Mouse (Mus musculus) forebrain, embryonic 16.5 days (tissue): ENCODE measurements around the gene Cyp4f17. TPM values are rescaled to one million over a fixed set of nuclear protein-coding genes. Genes with fewer than 3 reads are reported as not detected.
"Not testable (repeated sequence)": the region's sequence is repeated elsewhere in the genome, so short reads cannot be mapped to it uniquely, and the experiment has no call there.

ENCODE experiments used
- ATAC-seq: fragments of 200-750 bp; cut with Nextera tagmentation; 2 replicates; pipeline ENCODE4 v1.8.0; 2017; ENCODE audit warnings: mild to moderate bottlenecking, moderate library complexity
- H3K27ac ChIP-seq: fragments of 300-500 bp; sonication (generic); 2 replicates; pipeline ENCODE4 v1.5.1; 2014; ENCODE audit warnings: low read length, control low read depth
- H3K27me3 ChIP-seq: fragments of 300-500 bp; sonication (generic); replicated peaks from 2 replicates; pipeline ENCODE4 v1.6.1; 2014; ENCODE audit warnings: low read length; ENCODE audit not compliant: control insufficient read depth, insufficient read depth
- H3K36me3 ChIP-seq: fragments of 300-500 bp; sonication (generic); 2 replicates; pipeline ENCODE4 v1.6.1; 2014; ENCODE audit not compliant: control insufficient read depth, insufficient read depth
- H3K4me1 ChIP-seq: fragments of 300-500 bp; sonication (generic); replicated peaks from 2 replicates; pipeline ENCODE4 v1.6.1; 2014; ENCODE audit warnings: low read length; ENCODE audit not compliant: control insufficient read depth, insufficient read depth
- H3K4me2 ChIP-seq: fragments of 300-500 bp; sonication (generic); 2 replicates; pipeline ENCODE4 v1.6.1; 2014; ENCODE audit warnings: mild to moderate bottlenecking, low read length, control low read depth
- H3K4me3 ChIP-seq: fragments of 300-500 bp; sonication (generic); replicated peaks from 2 replicates; pipeline ENCODE4 v1.5.1; 2014; ENCODE audit warnings: mild to moderate bottlenecking, low read length, control low read depth
- H3K9ac ChIP-seq: fragments of 300-500 bp; sonication (generic); replicated peaks from 2 replicates; pipeline ENCODE4 v1.6.1; 2014; ENCODE audit warnings: low read depth, low read length, control low read depth
- H3K9me3 ChIP-seq: fragments of 300-500 bp; sonication (generic); 2 replicates; pipeline ENCODE4 v1.6.1; 2016; ENCODE audit warnings: low read length; ENCODE audit not compliant: control insufficient read depth
- WGBS: fragments of 180-500 bp; shearing (Covaris S2); extraction: QIAGEN DNeasy Blood & Tissue Kit; methylation state at CpG from one replicate; pipeline ENCODE4 v1.1.7; 2014; 5-methylcytosine and 5-hydroxymethylcytosine counted together
- polyA plus RNA-seq: library from polyadenylated mRNA; unstranded; fragments of >200 nt; fragmentation: Nextera tagmentation; extraction: Ambion mirVana; gene quantifications from 2 replicates; pipeline ENCODE4 v1.2.1, GENCODE M21; 2015

Gene Cyp4f17
- polyA plus RNA-seq, 1 experiment from 2014 or later = 8.9 TPM

- WGBS = 89% methylated on average over 14 of the region's 14 CpGs
- peaks cover 4% of the 10 kb centered on the region; the same call in 1 of the 2 replicates for H3K4me1 ChIP-seq
- H3K9ac ChIP-seq = no peak overlapping the region
- no peaks in the 10 kb centered on the region for H3K36me3 ChIP-seq
- no peaks in the 10 kb centered on the region for H3K9me3 ChIP-seq
- H3K4me2 ChIP-seq = no peak overlapping the region
- no peak overlapping the region for H3K4me3 ChIP-seq
- no peak overlapping the region for H3K27ac ChIP-seq
- no peak for ATAC-seq
- no peaks in the 10 kb centered on the region for H3K27me3 ChIP-seq
Measured at GRCm38 (mm10) chr17:32481766-32482165, 24.1 kb upstream of the Cyp4f17 start.

- 14% methylated on average over 18 of the region's 18 CpGs for WGBS
- no peaks in the 10 kb centered on the region for H3K36me3 ChIP-seq
- no peaks in the 10 kb centered on the region for H3K9me3 ChIP-seq
- H3K27ac ChIP-seq = no peak overlapping the region
- peak; percentile 52 for ATAC-seq
- no peaks in the 10 kb centered on the region for H3K27me3 ChIP-seq
- peak overlapping the region; percentile 48 for H3K4me2 ChIP-seq
- H3K4me3 ChIP-seq = peak overlapping the region; percentile 30
- peaks cover 4% of the 10 kb centered on the region; the same call in 1 of the 2 replicates for H3K4me1 ChIP-seq
- 0 out of 2 replicates have a peak overlapping the region, but pooled peaks have one; percentile 11 for H3K9ac ChIP-seq
Measured at GRCm38 (mm10) chr17:32483200-32483599, 22.6 kb upstream of the Cyp4f17 start.

GRCm38 (mm10) chr17:32492349-32492980 lies 13.4 kb upstream of the Cyp4f17 start:
- Histone ChIP-seq H3K4me3 (peak overlapping the region; percentile 36), H3K36me3 (no peaks in the 10 kb centered on the region), H3K9me3 (no peaks in the 10 kb centered on the region), H3K4me1 (0 out of 2 replicates have a peak, but pooled peaks cover 2% of the 10 kb centered on the region), H3K27ac (no peak overlapping the region), H3K9ac (no peak overlapping the region; the same call in 1 of the 2 replicates), H3K4me2 (peak overlapping the region; percentile 50), H3K27me3 (no peaks in the 10 kb centered on the region)
- ATAC-seq = peak; percentile 78
- WGBS = 8% methylated on average over 30 of the region's 30 CpGs

GRCm38 (mm10) chr17:32494601-32495000 lies 11.2 kb upstream of the Cyp4f17 start:
- ATAC-seq = peak; percentile 80
- Histone ChIP-seq H3K36me3 (no peaks in the 10 kb centered on the region), H3K4me2 (no peak overlapping the region), H3K9ac (no peak overlapping the region), H3K27me3 (no peaks in the 10 kb centered on the region), H3K9me3 (no peaks in the 10 kb centered on the region), H3K4me3 (no peak overlapping the region), H3K4me1 (0 out of 2 replicates have a peak, but pooled peaks cover 2% of the 10 kb centered on the region), H3K27ac (no peak overlapping the region)
- 76% methylated on average over 1 of the region's 1 CpGs for WGBS

GRCm38 (mm10) chr17:32500511-32500910 lies 5.3 kb upstream of the Cyp4f17 start:
- 88% methylated on average over 4 of the region's 4 CpGs for WGBS

GRCm38 (mm10) chr17:32501051-32501450 lies 4.8 kb upstream of the Cyp4f17 start:
- H3K4me2 ChIP-seq = no peak overlapping the region
- no peaks in the 10 kb centered on the region for H3K27me3 ChIP-seq
- no peaks in the 10 kb centered on the region for H3K9me3 ChIP-seq
- ATAC-seq = no peak
- no peak overlapping the region for H3K27ac ChIP-seq
- no peaks in the 10 kb centered on the region for H3K36me3 ChIP-seq
- H3K4me3 ChIP-seq = no peak overlapping the region
- no peak overlapping the region for H3K9ac ChIP-seq
- WGBS = 55% methylated on average over 3 of the region's 3 CpGs
- peaks cover 7% of the 10 kb centered on the region for H3K4me1 ChIP-seq

More at GRCm38 (mm10) chr17:32500511-32500910, 5.3 kb upstream of the Cyp4f17 start:
- not testable (repeated sequence) for H3K27ac ChIP-seq, ATAC-seq, H3K9me3 ChIP-seq, H3K4me1 ChIP-seq, H3K4me2 ChIP-seq, H3K27me3 ChIP-seq, H3K36me3 ChIP-seq, H3K9ac ChIP-seq, H3K4me3 ChIP-seq

GRCm38 (mm10) chr17:32503111-32503510 lies 2.7 kb upstream of the Cyp4f17 start:
- ATAC-seq = no peak
- H3K4me2 ChIP-seq = no peak overlapping the region
- no peak overlapping the region for H3K4me3 ChIP-seq
- H3K27me3 ChIP-seq = no peaks in the 10 kb centered on the region
- H3K36me3 ChIP-seq = no peaks in the 10 kb centered on the region
- H3K4me1 ChIP-seq = peaks cover 18% of the 10 kb centered on the region
- H3K9ac ChIP-seq = no peak overlapping the region
- H3K27ac ChIP-seq = no peak overlapping the region
- no peaks in the 10 kb centered on the region for H3K9me3 ChIP-seq
- WGBS = 85% methylated on average over 2 of the region's 2 CpGs

GRCm38 (mm10) chr17:32506729-32507245 lies 937 bp downstream of the Cyp4f17 start:
- no peaks in the 10 kb centered on the region for H3K9me3 ChIP-seq
- no peaks in the 10 kb centered on the region for H3K27me3 ChIP-seq
- ATAC-seq = peak; percentile 29; the same call in 1 of the 2 replicates
- H3K4me3 ChIP-seq = peak overlapping the region; percentile 57
- peak overlapping the region; percentile 94 for H3K4me2 ChIP-seq
- H3K27ac ChIP-seq = peak overlapping the region; percentile 37; the same call in 1 of the 2 replicates
- 41% methylated on average over 9 of the region's 9 CpGs for WGBS
- H3K36me3 ChIP-seq = peaks cover 2% of the 10 kb centered on the region; the same call in 1 of the 2 replicates
- H3K9ac ChIP-seq = peak overlapping the region; percentile 67
- H3K4me1 ChIP-seq = peaks cover 18% of the 10 kb centered on the region

GRCm38 (mm10) chr17:32516126-32516525 lies 10.3 kb downstream of the Cyp4f17 start:
- Histone ChIP-seq H3K36me3 (no peaks in the 10 kb centered on the region), H3K4me1 (no peaks in the 10 kb centered on the region), H3K4me2 (no peak overlapping the region), H3K4me3 (no peak overlapping the region), H3K9me3 (no peaks in the 10 kb centered on the region), H3K9ac (no peak overlapping the region), H3K27ac (no peak overlapping the region), H3K27me3 (no peaks in the 10 kb centered on the region)
- 54% methylated on average over 5 of the region's 5 CpGs for WGBS
- ATAC-seq = no peak
